Mouse (Mus musculus) heart, embryonic 14.5 days (tissue): ENCODE measurements around the gene Sag. TPM values are rescaled to one million over a fixed set of nuclear protein-coding genes. Genes with fewer than 3 reads are reported as not detected.

ENCODE experiments used
- ATAC-seq: fragments of 200-750 bp; cut with Nextera tagmentation; 2 replicates; pipeline ENCODE4 v1.8.0; 2017; ENCODE audit warnings: low read depth, moderate TSS enrichment; ENCODE audit not compliant: insufficient number of reproducible peaks, insufficient read depth, low FRiP score
- H3K27ac ChIP-seq, 2 experiments: fragments of 200-500 bp in 1 of 2; fragments of 300-500 bp in 1 of 2; sonication (generic) in 1 of 2; replicated peaks in 1 of 2; 2 replicates each; pipeline ENCODE4 v1.5.1; 2012 to 2014; ENCODE audit warnings: low read depth in 2 of 2, low read length in 2 of 2, control low read depth in 1 of 2, mild to moderate bottlenecking in 1 of 2, mixed read lengths in 1 of 2; ENCODE audit not compliant: control insufficient read depth in 1 of 2, insufficient read depth in 1 of 2
- H3K27me3 ChIP-seq: fragments of 300-500 bp; sonication (generic); 2 replicates; pipeline ENCODE4 v1.6.1; 2014; ENCODE audit warnings: mild to moderate bottlenecking, low read length, control low read depth; ENCODE audit not compliant: control insufficient read depth, insufficient read depth
- H3K36me3 ChIP-seq: fragments of 300-500 bp; sonication (generic); 2 replicates; pipeline ENCODE4 v1.6.1; 2014; ENCODE audit warnings: mild to moderate bottlenecking, control low read depth, low read length, mixed read lengths; ENCODE audit not compliant: control insufficient read depth, insufficient read depth
- H3K4me1 ChIP-seq, 2 experiments: fragments of 200-500 bp in 1 of 2; fragments of 300-500 bp in 1 of 2; sonication (generic) in 1 of 2; 2 replicates each; pipeline ENCODE4 v1.6.1; 2012 to 2014; ENCODE audit warnings: low read length in 2 of 2, control low read depth in 1 of 2, mixed read lengths in 1 of 2; ENCODE audit not compliant: control insufficient read depth in 2 of 2, insufficient read depth in 2 of 2
- H3K4me2 ChIP-seq: fragments of 300-500 bp; sonication (generic); 2 replicates; pipeline ENCODE4 v1.6.1; 2014; ENCODE audit warnings: mild to moderate bottlenecking, low read length
- H3K4me3 ChIP-seq, 2 experiments: fragments of 200-500 bp in 1 of 2; fragments of 300-500 bp in 1 of 2; sonication (generic) in 1 of 2; 2 replicates each; pipeline ENCODE4 v1.5.1; 2012 to 2014; ENCODE audit warnings: low read length in 2 of 2, mild to moderate bottlenecking in 2 of 2, control low read depth in 1 of 2, low read depth in 1 of 2, moderate library complexity in 1 of 2; ENCODE audit not compliant: control insufficient read depth in 1 of 2, insufficient read depth in 1 of 2
- H3K9ac ChIP-seq: fragments of 300-500 bp; sonication (generic); 2 replicates; pipeline ENCODE4 v1.6.1; 2014; ENCODE audit warnings: mild to moderate bottlenecking, low read length
- H3K9me3 ChIP-seq: fragments of 300-500 bp; sonication (generic); 2 replicates; pipeline ENCODE4 v1.6.1; 2016; ENCODE audit warnings: low read length, control low read depth; ENCODE audit not compliant: control insufficient read depth
- WGBS: fragments of 180-500 bp; shearing (Covaris S2); extraction: QIAGEN DNeasy Blood & Tissue Kit; methylation state at CpG from one replicate; pipeline ENCODE4 v1.1.7; 2014; 5-methylcytosine and 5-hydroxymethylcytosine counted together
- polyA plus RNA-seq: library from polyadenylated mRNA; unstranded; fragments of >200 nt; fragmentation: Nextera tagmentation; extraction: Ambion mirVana; gene quantifications from 2 replicates; pipeline ENCODE4 v1.2.1, GENCODE M21; 2014

The Sag gene
- polyA plus RNA-seq, 1 experiment from 2014 or later: 1.1 TPM

GRCm38 (mm10) chr1:87797702-87798101, 5.8 kb upstream of the Sag start:
- Histone ChIP-seq H3K9me3 (no peaks in the 10 kb centered on the region), H3K4me2 (no peak overlapping the region), H3K27me3 (no peaks in the 10 kb centered on the region), H3K4me3 (no peak overlapping the region), H3K9ac (no peak overlapping the region), H3K27ac (no peak overlapping the region), H3K4me1 (no peaks in the 10 kb centered on the region), H3K36me3 (peaks cover 18% of the 10 kb centered on the region)
- no peak for ATAC-seq
- 81% methylated on average over 1 of the region's 1 CpGs for WGBS

- no peak overlapping the region for H3K4me3 ChIP-seq
- H3K27me3 ChIP-seq: no peaks in the 10 kb centered on the region
- no peak overlapping the region for H3K4me2 ChIP-seq
- H3K9ac ChIP-seq: no peak overlapping the region
- H3K27ac ChIP-seq: no peak overlapping the region
- WGBS: 88% methylated on average over 2 of the region's 2 CpGs
- peaks cover 12% of the 10 kb centered on the region for H3K36me3 ChIP-seq
- H3K9me3 ChIP-seq: no peaks in the 10 kb centered on the region
- ATAC-seq: no peak
- no peaks in the 10 kb centered on the region for H3K4me1 ChIP-seq
These were observed 5.2 kb upstream of the Sag start for GRCm38 (mm10) chr1:87798306-87798705.

- Histone ChIP-seq H3K4me2 (no peak overlapping the region), H3K27ac (no peak overlapping the region), H3K9ac (no peak overlapping the region), H3K36me3 (no peaks in the 10 kb centered on the region), H3K27me3 (no peaks in the 10 kb centered on the region), H3K9me3 (no peaks in the 10 kb centered on the region), H3K4me1 (no peaks in the 10 kb centered on the region), H3K4me3 (no peak overlapping the region)
- WGBS: 75% methylated on average over 1 of the region's 1 CpGs
- ATAC-seq: no peak
These were observed 4.3 kb downstream of the Sag start for GRCm38 (mm10) chr1:87807751-87808150.

- H3K4me1 ChIP-seq: no peaks in the 10 kb centered on the region
- no peak overlapping the region for H3K9ac ChIP-seq
- H3K4me3 ChIP-seq: no peak overlapping the region
- ATAC-seq: no peak
- H3K9me3 ChIP-seq: no peaks in the 10 kb centered on the region
- H3K36me3 ChIP-seq: no peaks in the 10 kb centered on the region
- no peak overlapping the region for H3K4me2 ChIP-seq
- no peaks in the 10 kb centered on the region for H3K27me3 ChIP-seq
- H3K27ac ChIP-seq: no peak overlapping the region
- WGBS: 84% methylated on average over 7 of the region's 7 CpGs
These were observed 7.9 kb downstream of the Sag start for GRCm38 (mm10) chr1:87811391-87811790.

GRCm38 (mm10) chr1:87812061-87812460, 8.6 kb downstream of the Sag start:
- no peaks in the 10 kb centered on the region for H3K27me3 ChIP-seq
- WGBS: 78% methylated on average over 10 of the region's 10 CpGs
- H3K4me3 ChIP-seq: no peak overlapping the region
- H3K4me2 ChIP-seq: no peak overlapping the region
- no peak for ATAC-seq
- no peak overlapping the region for H3K27ac ChIP-seq
- no peaks in the 10 kb centered on the region for H3K4me1 ChIP-seq
- H3K36me3 ChIP-seq: no peaks in the 10 kb centered on the region
- no peaks in the 10 kb centered on the region for H3K9me3 ChIP-seq
- H3K9ac ChIP-seq: no peak overlapping the region

- 72% methylated on average over 6 of the region's 6 CpGs for WGBS
- Histone ChIP-seq H3K36me3 (no peaks in the 10 kb centered on the region), H3K27me3 (no peaks in the 10 kb centered on the region), H3K4me1 (no peaks in the 10 kb centered on the region), H3K27ac (no peak overlapping the region), H3K4me2 (no peak overlapping the region), H3K9ac (no peak overlapping the region), H3K9me3 (no peaks in the 10 kb centered on the region), H3K4me3 (no peak overlapping the region)
- no peak for ATAC-seq
These were observed 9.7 kb downstream of the Sag start for GRCm38 (mm10) chr1:87813155-87813554.

GRCm38 (mm10) chr1:87813681-87814080, 10.2 kb downstream of the Sag start:
- Histone ChIP-seq H3K4me3 (no peak overlapping the region), H3K4me2 (no peak overlapping the region), H3K36me3 (no peaks in the 10 kb centered on the region), H3K4me1 (no peaks in the 10 kb centered on the region), H3K9me3 (no peaks in the 10 kb centered on the region), H3K9ac (no peak overlapping the region), H3K27me3 (no peaks in the 10 kb centered on the region), H3K27ac (no peak overlapping the region)
- ATAC-seq: no peak
- WGBS: 74% methylated on average over 7 of the region's 7 CpGs

- no peaks in the 10 kb centered on the region for H3K27me3 ChIP-seq
- 88% methylated on average over 10 of the region's 10 CpGs for WGBS
- no peak for ATAC-seq
- H3K9ac ChIP-seq: no peak overlapping the region
- H3K4me3 ChIP-seq: no peak overlapping the region
- no peaks in the 10 kb centered on the region for H3K9me3 ChIP-seq
- H3K4me1 ChIP-seq: peaks cover 3 to 5% of the 10 kb centered on the region in 2 experiments; a peak in 3 of 4 replicates
- H3K36me3 ChIP-seq: no peaks in the 10 kb centered on the region
- no peak overlapping the region for H3K4me2 ChIP-seq
- no peak overlapping the region for H3K27ac ChIP-seq
These were observed 21.0 kb downstream of the Sag start for GRCm38 (mm10) chr1:87824420-87824995.
